Mouse (Mus musculus): ENCODE data around the gene Ajm1.

The Ajm1 gene

GRCm38 (mm10) chr2:25584152-25584551 lies 2.6 kb upstream of the Ajm1 start:
- in situ Hi-C loops (cut with MseI, MboI) = no loop called here

- in situ Hi-C loops (cut with MseI, MboI) = no loop called here
Measured at GRCm38 (mm10) chr2:25583571-25583970, 2.0 kb upstream of the Ajm1 start.

DNA sequence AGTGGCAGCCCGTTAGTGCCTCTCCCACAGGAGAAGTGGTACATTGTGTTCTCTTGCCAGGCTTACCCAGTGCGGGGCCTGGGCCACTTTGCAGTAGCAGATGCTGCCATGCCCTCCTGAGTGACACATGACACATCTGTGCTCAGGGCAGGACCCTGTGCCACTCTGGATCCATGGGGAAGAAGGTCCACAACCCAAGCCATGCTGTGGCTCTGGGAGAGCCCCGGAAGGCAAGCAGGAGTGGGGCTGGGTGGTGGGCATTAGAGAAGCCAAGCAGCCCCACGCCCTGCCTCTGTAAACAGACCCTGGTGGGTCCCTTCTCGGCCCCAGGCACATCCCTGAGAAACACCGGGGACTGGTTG lies 1.5 kb upstream of the Ajm1 start:
- in situ Hi-C loops (cut with MseI, MboI) = no loop called here

DNA sequence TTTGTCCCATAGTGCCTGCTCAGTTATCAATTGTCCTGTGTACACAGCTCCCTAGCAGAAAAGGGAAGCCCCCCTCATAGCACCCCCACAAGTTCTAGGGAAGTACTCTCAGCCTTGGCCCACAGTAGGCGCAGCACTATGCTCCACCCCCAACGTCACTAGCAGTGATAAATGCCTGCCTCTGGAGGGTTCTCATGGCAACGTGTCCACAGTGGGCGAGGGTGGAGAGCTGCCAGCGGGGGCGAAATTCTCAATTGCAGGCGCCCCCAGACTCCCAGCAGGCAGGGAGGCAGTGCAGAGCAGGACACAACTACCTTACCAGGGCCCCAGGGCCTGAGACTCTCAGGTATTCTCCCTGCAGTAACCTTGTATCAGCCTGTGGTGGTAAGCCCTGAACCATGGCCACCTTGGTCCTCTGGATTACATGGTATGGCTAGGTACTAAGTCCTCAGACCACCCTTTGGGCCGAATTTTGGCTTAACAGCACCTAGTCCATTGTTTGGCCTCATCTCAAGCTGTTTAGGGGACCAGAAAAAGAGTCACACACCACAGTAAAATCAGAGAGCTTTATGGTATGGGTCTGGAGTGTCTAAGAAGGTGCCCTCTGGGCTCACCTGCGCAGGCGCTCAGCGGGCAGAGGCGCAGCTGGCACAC lies 1.0 kb upstream of the Ajm1 start:
- in situ Hi-C loops (cut with MseI, MboI) = no loop called here

DNA sequence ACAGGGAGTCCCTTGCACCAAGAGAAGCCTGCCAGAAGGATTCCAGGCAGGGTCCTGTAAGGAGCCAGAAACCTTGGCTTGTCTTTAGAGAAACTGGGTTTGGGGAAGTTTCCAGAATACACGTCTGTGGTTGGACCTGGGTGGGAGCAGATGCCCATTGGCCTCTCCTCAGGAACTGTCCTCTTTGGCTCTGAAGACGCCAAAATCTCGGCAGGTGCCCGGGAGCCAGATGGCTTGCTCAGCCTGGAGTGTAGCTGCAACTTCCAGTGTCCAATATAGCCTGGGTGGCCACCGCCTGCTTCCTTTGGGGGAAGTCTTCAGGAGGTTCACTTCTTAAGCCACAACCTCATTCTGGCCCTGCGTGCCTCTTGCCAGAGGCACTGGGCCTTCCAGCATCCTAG lies 344 bp upstream of the Ajm1 start:
- in situ Hi-C loops (cut with MseI, MboI) = no loop called here

DNA sequence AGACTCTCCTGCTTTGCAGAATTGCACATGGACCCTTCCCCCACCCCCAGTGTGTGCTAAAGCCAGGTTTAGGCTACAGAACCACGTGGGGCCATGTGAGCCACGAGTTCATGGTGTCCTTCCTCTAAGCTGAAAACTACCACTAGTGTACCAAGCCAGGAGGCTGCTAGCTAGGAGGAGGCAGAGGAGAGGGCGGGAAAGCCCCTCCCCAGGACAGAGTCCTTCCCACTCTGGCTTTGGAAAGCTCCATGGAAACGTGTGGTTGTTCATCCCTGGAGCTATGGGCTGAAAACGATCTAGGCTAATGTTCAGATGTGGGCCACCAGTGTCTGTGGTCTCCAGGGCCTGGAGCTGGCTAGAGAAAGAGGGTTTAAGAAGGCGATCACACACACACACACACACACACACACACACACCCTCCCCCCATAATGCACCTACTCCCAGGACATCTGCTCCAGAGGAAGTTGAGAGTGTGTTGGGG lies 896 bp downstream of the Ajm1 start:
- in situ Hi-C loops (cut with MseI, MboI) = no loop called here

DNA sequence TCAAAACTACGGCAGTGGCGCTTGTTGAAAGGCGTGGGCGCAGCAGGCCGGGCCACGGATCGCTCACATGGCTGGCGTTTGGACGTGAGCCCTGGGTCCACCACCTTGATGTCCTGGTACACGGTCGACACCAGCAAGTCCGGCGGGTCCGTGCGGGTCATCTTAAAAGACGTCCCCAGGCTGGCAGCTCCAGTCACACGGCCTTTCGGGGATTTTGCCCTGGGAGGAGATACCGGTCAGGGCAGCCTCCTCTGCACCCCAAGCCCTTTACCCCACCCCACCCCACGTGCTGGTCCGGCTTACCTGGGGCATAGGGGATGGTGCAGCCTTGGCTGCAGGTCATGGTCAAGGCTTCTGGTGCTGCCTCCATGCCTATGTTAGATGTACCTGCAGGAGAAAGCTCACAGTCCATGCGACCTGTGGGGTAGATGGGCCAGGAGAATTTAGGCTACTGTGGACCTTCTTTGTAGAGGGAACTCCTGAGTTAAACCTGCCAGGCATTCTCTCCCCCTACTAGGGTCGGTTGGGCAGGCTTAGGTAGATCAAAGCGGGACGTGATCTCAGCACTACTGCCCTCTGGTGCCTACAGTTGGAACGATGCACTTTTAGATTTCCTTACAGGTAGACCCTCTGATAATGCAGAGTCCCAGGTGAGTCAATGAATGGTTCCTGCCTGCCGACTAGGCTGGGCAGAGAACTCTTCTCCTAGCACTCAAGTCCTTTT lies 1.7 kb downstream of the Ajm1 start:
- in situ Hi-C loops (cut with MseI, MboI) = no loop called here

DNA sequence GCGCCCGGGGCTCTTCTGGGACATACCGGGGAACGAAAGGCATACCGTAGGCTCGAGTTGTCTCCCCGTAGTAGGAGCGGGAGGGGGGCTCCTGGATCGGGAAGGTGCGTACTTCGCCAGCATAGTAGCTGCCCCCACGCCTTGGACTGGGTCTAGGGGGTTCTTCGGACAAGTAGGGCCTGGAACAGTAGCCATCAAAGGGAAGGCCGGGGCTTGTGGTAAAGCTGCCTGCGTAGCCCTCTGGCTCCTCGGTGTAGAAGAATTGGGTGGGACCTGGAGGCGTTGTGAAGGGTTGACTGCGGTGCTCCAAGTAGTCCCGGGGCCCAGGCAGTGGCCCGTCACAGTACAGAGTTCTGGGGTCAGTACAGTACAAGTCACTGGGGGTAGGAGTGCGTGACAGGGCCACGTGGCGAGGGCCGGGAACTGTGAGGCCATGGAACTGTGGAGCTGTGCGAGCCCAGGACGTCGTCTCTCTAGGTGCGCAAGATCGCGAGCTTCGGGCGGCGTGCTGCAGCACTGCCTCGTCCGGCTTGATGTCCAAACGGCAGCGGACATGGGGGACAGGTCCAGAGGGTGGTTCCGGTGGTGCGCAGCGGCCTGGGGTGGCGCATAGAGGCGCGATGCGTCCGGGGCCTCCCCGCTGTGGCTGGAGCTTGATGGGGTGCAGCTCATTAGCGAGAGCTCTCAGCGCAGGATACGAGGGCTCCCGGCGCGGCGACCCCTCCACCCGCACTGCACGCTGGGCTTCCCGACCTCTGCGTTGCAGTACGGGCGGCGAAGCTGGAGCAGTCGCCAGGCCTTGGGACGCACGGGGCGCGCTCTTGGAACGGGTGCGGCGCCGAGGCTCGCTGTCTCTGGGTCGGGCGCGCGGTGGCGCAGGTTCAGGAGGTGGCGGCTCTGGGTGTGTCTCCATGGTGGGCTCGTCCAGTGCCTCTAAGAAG lies 2.5 kb downstream of the Ajm1 start:
- in situ Hi-C loops (cut with MseI, MboI) = no loop called here

DNA sequence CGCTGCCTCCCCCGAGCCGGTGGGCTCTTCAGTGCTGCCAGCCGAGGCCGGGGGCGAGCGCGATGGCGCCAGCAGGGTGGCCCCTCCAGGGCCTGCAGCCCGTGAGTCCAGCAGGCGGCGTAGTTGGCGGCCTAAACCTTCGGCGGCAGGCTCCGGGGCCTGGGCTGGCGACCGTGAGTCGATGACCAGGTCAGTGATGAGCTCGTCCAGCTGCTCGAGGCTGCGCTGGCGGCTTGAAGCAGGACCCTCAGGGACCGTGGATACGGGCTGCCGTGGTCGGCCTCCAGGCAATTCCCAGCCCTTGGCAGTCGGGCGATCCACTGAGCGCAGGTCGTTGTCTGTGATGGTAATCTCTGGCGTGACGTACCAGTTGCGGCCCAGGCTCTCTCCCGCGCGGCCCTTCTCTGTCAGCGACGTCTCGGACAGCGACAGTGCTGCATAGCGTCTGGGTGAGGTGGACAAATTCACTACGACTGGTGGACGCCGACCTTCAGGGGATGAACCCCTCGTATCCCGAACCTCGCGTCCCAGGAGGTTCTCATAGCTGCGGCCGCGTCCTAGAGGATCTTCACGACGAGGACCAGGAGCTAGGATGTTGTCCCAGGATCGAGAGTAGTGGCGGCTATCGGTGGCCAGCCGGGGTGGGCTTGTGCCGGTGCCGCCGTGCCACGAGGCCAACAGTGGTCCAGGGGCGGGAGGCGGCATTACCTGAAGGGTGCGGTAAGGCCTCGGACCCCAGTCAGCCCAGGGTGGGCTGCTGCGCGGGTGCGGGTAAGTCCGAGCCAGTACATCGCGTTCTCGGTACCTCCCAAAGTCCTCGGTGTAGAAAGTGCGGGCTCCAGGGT lies 3.4 kb downstream of the Ajm1 start:
- in situ Hi-C loops (cut with MseI, MboI) = no loop called here

- in situ Hi-C loops (cut with MseI, MboI) = no loop called here
Measured at GRCm38 (mm10) chr2:25576965-25577891, 4.3 kb downstream of the Ajm1 start.

DNA sequence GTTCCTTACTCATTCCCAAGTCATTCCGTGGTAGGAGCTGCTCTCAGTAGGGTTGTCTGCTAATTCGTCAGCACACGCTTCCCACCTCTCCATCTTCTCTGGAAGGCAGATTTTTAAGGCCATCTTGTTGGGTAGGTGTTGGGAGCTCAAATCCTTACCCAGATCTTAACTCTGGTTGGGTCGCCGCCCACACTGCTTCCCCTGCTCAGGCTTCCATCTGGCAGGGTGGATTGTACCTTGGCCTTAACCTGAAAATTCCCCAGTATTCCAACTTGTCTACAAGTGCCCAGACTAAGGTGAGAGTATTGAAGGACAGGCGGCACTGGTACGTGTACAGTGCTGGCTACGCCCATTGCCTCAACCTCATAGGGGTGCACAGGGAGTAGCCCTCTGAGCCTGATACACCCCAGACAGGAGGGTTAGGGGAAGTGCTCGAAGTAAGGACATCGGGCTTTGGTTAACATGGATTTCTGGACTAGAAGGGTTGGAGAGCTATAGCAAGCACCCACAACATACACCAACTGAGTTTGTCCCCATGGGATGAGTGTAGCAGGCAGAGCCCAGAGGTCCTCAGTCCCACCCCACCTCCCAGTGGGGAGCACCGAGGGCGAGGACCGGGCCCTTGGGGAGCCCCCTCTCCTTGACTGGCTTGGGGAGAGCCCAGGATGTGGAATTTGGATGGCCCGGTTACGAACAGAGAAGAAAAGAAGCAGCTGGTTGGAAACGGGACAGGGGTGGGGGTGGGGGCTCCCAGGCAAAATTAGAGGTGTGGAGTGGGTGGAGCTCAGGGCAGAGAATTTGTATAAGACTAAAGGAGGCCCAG lies 5.3 kb downstream of the Ajm1 start:
- in situ Hi-C loops (cut with MseI, MboI) = no loop called here

- in situ Hi-C loops (cut with MseI, MboI) = no loop called here
Measured at GRCm38 (mm10) chr2:25575432-25576027, 6.0 kb downstream of the Ajm1 start.

GRCm38 (mm10) chr2:25574579-25575431 lies 6.8 kb downstream of the Ajm1 start, which contains the start of the genes Mamdc4 and Phpt1:
Mamdc4 (minus strand) TSS chr2:25574845.
Phpt1 (minus strand) TSS chr2:25575224.
- in situ Hi-C loops (cut with MseI, MboI) = no loop called here

DNA sequence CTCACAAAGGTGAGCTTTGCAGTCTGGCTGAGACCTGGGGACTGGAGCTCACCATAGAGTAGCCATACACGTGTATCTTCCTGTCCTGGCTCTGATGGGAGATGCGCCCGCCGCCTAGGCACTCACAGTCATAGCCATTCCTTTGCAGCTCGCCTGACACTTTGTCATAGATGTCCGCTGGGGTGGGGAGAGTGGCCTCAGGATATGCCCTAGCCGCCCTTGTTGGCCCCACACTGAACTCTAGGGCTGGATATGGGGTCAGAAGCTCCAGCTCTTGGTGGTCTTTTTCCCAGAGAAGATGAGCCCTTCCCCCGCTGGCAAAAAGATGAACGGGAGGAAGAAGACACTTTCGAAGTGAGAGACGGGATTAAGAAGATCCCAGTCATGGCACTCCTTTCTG lies 7.4 kb downstream of the Ajm1 start:
- in situ Hi-C loops (cut with MseI, MboI) = no loop called here

- in situ Hi-C loops (cut with MseI, MboI) = no loop called here
Measured at GRCm38 (mm10) chr2:25573068-25573467, 8.5 kb downstream of the Ajm1 start.

DNA sequence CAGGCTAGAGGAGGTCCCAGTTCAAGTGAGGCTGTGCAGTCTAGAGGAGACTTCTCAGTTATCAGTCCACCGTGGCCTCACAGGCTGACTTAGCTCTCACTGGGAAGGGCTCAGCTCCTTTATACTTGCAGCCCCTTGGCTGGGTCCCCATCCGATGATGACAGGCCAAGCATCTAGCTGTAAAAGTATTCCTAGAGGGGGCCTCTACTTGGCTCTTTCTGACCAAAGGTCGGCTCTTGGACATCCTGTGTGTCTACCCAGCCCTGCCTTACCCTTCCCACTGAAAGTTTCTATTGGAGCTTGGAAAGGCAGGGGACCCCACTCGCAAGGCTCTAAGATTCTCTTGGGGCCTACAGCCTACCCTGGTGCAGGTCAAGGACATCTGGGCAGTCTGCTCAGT lies 10.3 kb downstream of the Ajm1 start:
- in situ Hi-C loops (cut with MseI, MboI) = no loop called here

- in situ Hi-C loops (cut with MseI, MboI) = no loop called here
Measured at GRCm38 (mm10) chr2:25569323-25569722, 12.2 kb downstream of the Ajm1 start.

GRCm38 (mm10) chr2:25568473-25569019 lies 13.0 kb downstream of the Ajm1 start:
- in situ Hi-C loops (cut with MseI, MboI) = no loop called here
